Mouse (Mus musculus) intestine, embryonic 15.5 days (tissue): ENCODE results near the gene Ambn. TPM values are rescaled to one million over a fixed set of nuclear protein-coding genes. Genes with fewer than 3 reads are reported as not detected.

ENCODE experiments used
- polyA plus RNA-seq: library from polyadenylated mRNA; unstranded; fragments of >200 nt; fragmentation: Nextera tagmentation; extraction: Ambion mirVana; gene quantifications from 2 replicates; pipeline ENCODE4 v1.2.1, GENCODE M21; 2015

Ambn gene
- polyA plus RNA-seq, 1 experiment from 2014 or later: not detected

Other genes with a start within 250 kb of the Ambn start
- not detected in 2 replicates for gene Gm7714, start 187.1 kb upstream of the Ambn start, polyA plus RNA-seq
- gene Prol1, start 138.7 kb upstream of the Ambn start, polyA plus RNA-seq: not detected in 2 replicates
- not detected in 2 replicates for gene Amtn, start 79.9 kb upstream of the Ambn start, polyA plus RNA-seq
- gene Enam, start 32.0 kb downstream of the Ambn start, polyA plus RNA-seq: not detected in 2 replicates
- gene Jchain, start 71.9 kb downstream of the Ambn start, polyA plus RNA-seq: 0.20 TPM in 1 of 2 replicates, not detected in the other
- 59.4 and 61.2 TPM in 2 replicates for gene Utp3, start 98.5 kb downstream of the Ambn start, polyA plus RNA-seq
- 17.4 and 20.9 TPM in 2 replicates for gene Rufy3, start 109.0 kb downstream of the Ambn start, polyA plus RNA-seq
- gene Grsf1, start 220.2 kb downstream of the Ambn start, polyA plus RNA-seq: 47.2 and 47.9 TPM in 2 replicates